Mouse (Mus musculus) adrenal gland (tissue): ENCODE data around the gene Pde4a.

Experiments
- intact Hi-C: fragments of 180-260 bp; cut with DNase I; formaldehyde crosslinking; loops from one replicate; pipeline ENCODE4 v1.15.1; 2025

The Pde4a gene

GRCm38 (mm10) chr9:21146722-21147121 lies 18.8 kb upstream of the Pde4a start:
- intact Hi-C loops: no loop called here

GRCm38 (mm10) chr9:21148427-21148826 lies 17.1 kb upstream of the Pde4a start:
- intact Hi-C loops: no loop called here

GRCm38 (mm10) chr9:21149077-21149653 lies 16.3 kb upstream of the Pde4a start:
- intact Hi-C loops: no loop called here

GRCm38 (mm10) chr9:21149654-21150419 lies 15.7 kb upstream of the Pde4a start, which contains the start of gene Cdc37:
Gene Cdc37 (minus strand): TSS chr9:21149982.
- intact Hi-C loops: no loop called here

- intact Hi-C loops: no loop called here
Observed at GRCm38 (mm10) chr9:21152715-21153114, 12.8 kb upstream of the Pde4a start.

- intact Hi-C loops: no loop called here
Observed at GRCm38 (mm10) chr9:21153331-21153730, 12.2 kb upstream of the Pde4a start.

- intact Hi-C loops: no loop called here
Observed at GRCm38 (mm10) chr9:21153833-21154232, 11.7 kb upstream of the Pde4a start.

- intact Hi-C loops: no loop called here
Observed at GRCm38 (mm10) chr9:21154787-21155186, 10.7 kb upstream of the Pde4a start.

- intact Hi-C loops: no loop called here
Observed at GRCm38 (mm10) chr9:21161209-21161909, 4.2 kb upstream of the Pde4a start.

GRCm38 (mm10) chr9:21163086-21164050 lies 2.1 kb upstream of the Pde4a start:
- intact Hi-C loops: no loop called here

GRCm38 (mm10) chr9:21164072-21164471 lies 1.4 kb upstream of the Pde4a start:
- intact Hi-C loops: no loop called here

GRCm38 (mm10) chr9:21165952-21166451 lies 488 bp downstream of the Pde4a start:
- intact Hi-C loops: no loop called here

- intact Hi-C loops: no loop called here
Observed at GRCm38 (mm10) chr9:21166516-21166915, 1.0 kb downstream of the Pde4a start.

- intact Hi-C loops: no loop called here
Observed at GRCm38 (mm10) chr9:21167140-21168097, 1.9 kb downstream of the Pde4a start.

- intact Hi-C loops: no loop called here
Observed at GRCm38 (mm10) chr9:21168161-21169123, 2.9 kb downstream of the Pde4a start.

- intact Hi-C loops: no loop called here
Observed at GRCm38 (mm10) chr9:21169157-21169556, 3.6 kb downstream of the Pde4a start.

GRCm38 (mm10) chr9:21172364-21172763 lies 6.8 kb downstream of the Pde4a start:
- intact Hi-C loops: no loop called here

GRCm38 (mm10) chr9:21180402-21180801 lies 14.9 kb downstream of the Pde4a start:
- intact Hi-C loops: no loop called here

- intact Hi-C loops: no loop called here
Observed at GRCm38 (mm10) chr9:21180841-21181240, 15.3 kb downstream of the Pde4a start.
